In the genomic region with DNA sequence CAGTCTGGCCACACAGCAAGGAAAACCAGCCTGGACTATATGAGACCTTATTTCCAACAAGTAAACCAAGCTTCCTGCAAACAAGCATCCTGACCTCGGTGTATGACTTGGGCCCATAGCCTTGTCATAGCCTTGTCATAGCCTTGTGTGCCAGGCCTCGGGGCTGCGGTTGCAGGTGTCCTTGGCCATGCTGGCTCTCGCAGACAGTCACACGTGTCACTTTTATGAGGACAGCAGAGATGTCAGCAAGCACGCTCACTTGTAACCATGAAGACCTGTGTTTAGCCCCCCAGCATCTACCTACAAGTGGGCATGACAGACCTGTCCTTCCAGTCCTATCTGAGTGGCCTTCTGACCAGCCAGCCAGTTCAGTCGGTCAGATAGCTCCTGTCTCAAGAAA, we compare ENCODE assay signal across 22 mouse cellular contexts. TPM values are rescaled to one million over a fixed set of nuclear protein-coding genes. Genes with fewer than 3 reads are reported as not detected.
DNase-seq lines count a peak whose midpoint lies in the region; ATAC-seq and TF ChIP-seq lines count a peak whose summit lies in the region.
"Had no signal": no experiment of that assay in that cellular context is flagged by ENCODE, and none has a peak within 500 bp of the region (broad histone marks: within the 10 kb centered on the region; RNA-seq: fewer than 3 reads in every experiment).

No protein-coding gene starts in this region.

- H3K27me3 ChIP-seq in testis, adult 2 months (ENCODE audit: control insufficient read depth, insufficient read depth, low read length): no peaks in the 10 kb centered on the region
- H3K27me3 ChIP-seq: embryonic facial prominence, embryonic 15.5 days; forebrain, embryonic 15.5 days; hindbrain, embryonic 13.5 days had no signal

- H3K36me3 ChIP-seq in testis, adult 2 months (ENCODE audit: control insufficient read depth, insufficient read depth, low read length): no peaks in the 10 kb centered on the region; the same call in 1 of the 2 replicates

- peak; percentile 5; the same call in 1 of the 2 replicates for TF ChIP-seq CTCF in testis, adult 2 months (IDR thresholded peaks at IDR 0.05; ENCODE audit: control insufficient read depth, insufficient read depth, insufficient replicate concordance, low read depth, low read length)

- H3K4me3 ChIP-seq in testis, adult 2 months (ENCODE audit: control insufficient read depth, low read depth, low read length): no peak overlapping the region
- H3K4me3 ChIP-seq: embryonic facial prominence, embryonic 15.5 days; erythroblast, embryonic 14.5 days; forebrain, embryonic 15.5 days; heart, embryonic 10.5 days; hindbrain, embryonic 13.5 days had no signal

- no peaks in the 10 kb centered on the region for H3K4me1 ChIP-seq in testis, adult 2 months (ENCODE audit: control insufficient read depth, insufficient read depth, low read length)
- H3K4me1 ChIP-seq: forebrain, embryonic 15.5 days; hindbrain, embryonic 13.5 days had no signal

- H3K27ac ChIP-seq in testis, adult 2 months (ENCODE audit: control insufficient read depth, insufficient read depth, low read depth, low read length): no peak overlapping the region
- H3K27ac ChIP-seq: embryonic facial prominence, embryonic 15.5 days; forebrain, embryonic 15.5 days; heart, embryonic 10.5 days; hindbrain, embryonic 13.5 days; hindbrain, postnatal 0 days had no signal

- DNase-seq in adrenal gland, adult (ENCODE audit: inconsistent age in 2 of 2, low spot score in 1 of 2): peak; percentile 75 to 86
- no peak for DNase-seq in adrenal gland, postnatal 4 days (ENCODE audit: low spot score in 2 of 2)
- DNase-seq in testis, postnatal 10 days (ENCODE audit: low spot score): no peak
- no peak for DNase-seq in urinary bladder, postnatal 14 days (ENCODE audit: low spot score)
- no peak for DNase-seq in thymus, postnatal 4 days
- DNase-seq: B cell, adult 2 months; cerebellum, adult 11 months; cerebellum, adult 8-10 months; cerebellum, postnatal 14 days; embryo, embryonic 11 days; gastrocnemius, postnatal 36 days; heart, adult 18-20 months; heart, postnatal 10 days had no signal

- ATAC-seq in erythroid progenitor cell, adult 5-6 weeks (replicated peaks; ENCODE audit: low FRiP score, poor library complexity, severe bottlenecking): 0 out of 2 replicates have a peak, but pooled peaks have one; percentile 14
- ATAC-seq: CD4-positive, CD25-positive, alpha-beta regulatory T cell, adult 4 months; forebrain, embryonic 15.5 days; hindbrain, postnatal 0 days had no signal

- TF ChIP-seq POLR2A in testis, adult 2 months (IDR thresholded peaks at IDR 0.05; ENCODE audit: control insufficient read depth, low read depth, low read length): no peak

RNA-seq across cellular contexts. Expression of gene Etnk1, which starts 31.4 kb away (rescaled TPM):
- 100 to 1,000 TPM; 102 to 108 TPM for total RNA-seq in adrenal gland, postnatal 4 days (2021)
- 48.3 and 52.2 TPM in 2 replicates for polyA plus RNA-seq in testis, adult 2 months (2012; rRNA removed)
- total RNA-seq in erythroid progenitor cell, adult 5-6 weeks (2015; ENCODE audit: low replicate concordance): 37.1 and 59.1 TPM in 2 replicates
- 44.7 and 50.4 TPM in 2 replicates for total RNA-seq in erythroid progenitor cell, adult 5-6 weeks (2017; ENCODE audit: low replicate concordance)

Comparison
In these comparisons a context has a peak if more than half of its experiments do, and no peak if none do; other contexts are left out.
1. DNase-seq: peak in adrenal gland, adult (2 of 2); none in adrenal gland, postnatal 4 days (0 of 2), testis, postnatal 10 days (single experiment), urinary bladder, postnatal 14 days (single experiment) and thymus, postnatal 4 days (single experiment).